Comparison of ENCODE assay signal across 11 mouse cellular contexts in genomic region chr10:19373797-19374196, GRCm38 (mm10). TPM values are rescaled to one million over a fixed set of nuclear protein-coding genes. Genes with fewer than 3 reads are reported as not detected.
DNase-seq lines count a peak whose midpoint lies in the region; ATAC-seq lines count a peak whose summit lies in the region.
"Had no signal": no experiment of that assay in that cellular context is flagged by ENCODE, and none has a peak within 500 bp of the region (broad histone marks: within the 10 kb centered on the region; RNA-seq: fewer than 3 reads in every experiment).

No protein-coding gene starts in this region.

- peak; percentile 41 to 48 for DNase-seq in right cerebral cortex, postnatal 10 days (ENCODE audit: low spot score in 2 of 2)
- no peak for DNase-seq in right cerebral cortex, postnatal 25 days
- DNase-seq in thymus, postnatal 4 days, result peak; percentile 61
- no peak for DNase-seq in adrenal gland, adult (ENCODE audit: inconsistent age in 2 of 2, low spot score in 1 of 2)
- DNase-seq in gastrocnemius, postnatal 25 days, result no peak
- DNase-seq in adrenal gland, postnatal 4 days (ENCODE audit: low spot score in 2 of 2), result no peak
- DNase-seq: heart, adult 18-20 months; kidney, postnatal 4 days had no signal

- peak; percentile 73 for ATAC-seq in common myeloid progenitor, adult 5-6 weeks (replicated peaks; ENCODE audit: low read depth, poor library complexity, severe bottlenecking)
- ATAC-seq in megakaryocyte progenitor cell, adult 5-6 weeks (replicated peaks; ENCODE audit: poor library complexity), result peak; percentile 17; the same call in 1 of the 2 replicates
- ATAC-seq: inflammation-experienced regulatory T-cells, adult 6 months had no signal

RNA-seq across cellular contexts. Expression of gene Olig3, which starts 17.5 kb away (rescaled TPM):
- total RNA-seq in common myeloid progenitor, adult 5-6 weeks (2017), result not detected in 2 replicates
- total RNA-seq in megakaryocyte progenitor cell, adult 5-6 weeks (2015), result not detected in 2 replicates
- not detected in 2 replicates for total RNA-seq in megakaryocyte progenitor cell, adult 5-6 weeks (2017)
- total RNA-seq in gastrocnemius, postnatal 25 days (2021), result not detected
- not detected for total RNA-seq in adrenal gland, postnatal 4 days (2021)
- total RNA-seq: heart, adult 18-20 months had no signal

Comparison
In these comparisons a context has a peak if more than half of its experiments do, and no peak if none do; other contexts are left out.
1. DNase-seq: peak in right cerebral cortex, postnatal 10 days (2 of 2) and thymus, postnatal 4 days (single experiment); none in right cerebral cortex, postnatal 25 days (single experiment), adrenal gland, adult (0 of 2), gastrocnemius, postnatal 25 days (single experiment) and adrenal gland, postnatal 4 days (0 of 2).